Mouse (Mus musculus) ovary, adult 18-20 months (tissue): ENCODE data around the gene Atp2a3.

Experiments used
- DNase-seq: peaks from one replicate; pipeline ENCODE4 v3.0.0; 2022; ENCODE audit warnings: low spot score, mixed read lengths

The Atp2a3 gene

GRCm38 (mm10) chr11:72954216-72954615, 6.8 kb upstream of the Atp2a3 start:
- no peak for DNase-seq

- DNase-seq, result no peak
These were observed 5.5 kb upstream of the Atp2a3 start for GRCm38 (mm10) chr11:72955339-72955974.

GRCm38 (mm10) chr11:72957318-72957717, 3.7 kb upstream of the Atp2a3 start:
- no peak for DNase-seq

- DNase-seq, result no peak
These were observed 867 bp upstream of the Atp2a3 start for GRCm38 (mm10) chr11:72959924-72960679.

GRCm38 (mm10) chr11:72960723-72961071, 272 bp upstream of the Atp2a3 start:
- DNase-seq, result no peak

- no peak for DNase-seq
These were observed 1.4 kb downstream of the Atp2a3 start for GRCm38 (mm10) chr11:72962378-72962777.

- DNase-seq, result no peak
These were observed 2.3 kb downstream of the Atp2a3 start for GRCm38 (mm10) chr11:72963058-72963788.

- no peak for DNase-seq
These were observed 2.9 kb downstream of the Atp2a3 start for GRCm38 (mm10) chr11:72963789-72964294.

GRCm38 (mm10) chr11:72974995-72975503, 14.1 kb downstream of the Atp2a3 start:
- DNase-seq, result no peak

- DNase-seq, result no peak
These were observed 21.5 kb downstream of the Atp2a3 start for GRCm38 (mm10) chr11:72982516-72982915.

GRCm38 (mm10) chr11:72983283-72983682, 22.3 kb downstream of the Atp2a3 start:
- DNase-seq, result no peak

GRCm38 (mm10) chr11:72986745-72987144, 25.8 kb downstream of the Atp2a3 start:
- no peak for DNase-seq

GRCm38 (mm10) chr11:72987234-72987633, 26.3 kb downstream of the Atp2a3 start:
- no peak for DNase-seq

GRCm38 (mm10) chr11:72987807-72988206, 26.8 kb downstream of the Atp2a3 start:
- no peak for DNase-seq

GRCm38 (mm10) chr11:72989044-72989443, 28.1 kb downstream of the Atp2a3 start:
- no peak for DNase-seq

GRCm38 (mm10) chr11:72990688-72991087, 29.7 kb downstream of the Atp2a3 start:
- no peak for DNase-seq

- peak; percentile 16 for DNase-seq
These were observed 31.0 kb downstream of the Atp2a3 start for GRCm38 (mm10) chr11:72991961-72992360.

GRCm38 (mm10) chr11:72996346-72996745, 35.4 kb downstream of the Atp2a3 start:
- no peak for DNase-seq

- no peak for DNase-seq
These were observed 35.8 kb downstream of the Atp2a3 start for GRCm38 (mm10) chr11:72996781-72997180.

- DNase-seq, result no peak
These were observed 36.8 kb downstream of the Atp2a3 start for GRCm38 (mm10) chr11:72997529-72998326.

GRCm38 (mm10) chr11:72998771-72999170, 37.8 kb downstream of the Atp2a3 start, which contains the start of gene P2rx1:
P2rx1 (plus strand) TSS chr11:72999103.
- DNase-seq, result no peak

- DNase-seq, result peak; percentile 28
These were observed 40.1 kb downstream of the Atp2a3 start for GRCm38 (mm10) chr11:73001029-73001428.
